Mouse (Mus musculus) E14TG2a.4 (cell line): ENCODE results near the gene Aifm3.

Source experiments
- H3K27me3 ChIP-seq: 2 replicates; pipeline ENCODE4 v1.6.1; 2014; ENCODE audit warnings: low read length, control low read depth; ENCODE audit not compliant: insufficient read depth
- H3K36me3 ChIP-seq: 2 replicates; pipeline ENCODE4 v1.6.1; 2014; ENCODE audit warnings: low read length, control low read depth; ENCODE audit not compliant: insufficient read depth
- H3K4me1 ChIP-seq: replicated peaks from 2 replicates; pipeline ENCODE4 v1.6.1; 2014; ENCODE audit warnings: low read depth, low read length, control low read depth
- H3K4me3 ChIP-seq: replicated peaks from 2 replicates; pipeline ENCODE4 v1.5.1; 2014; ENCODE audit warnings: mild to moderate bottlenecking, low read length
- H3K9me3 ChIP-seq: 2 replicates; pipeline ENCODE4 v1.6.1; 2014; ENCODE audit warnings: low read length, control low read depth
- CTCF ChIP-seq: conservative IDR thresholded peaks from 2 replicates; pipeline ENCODE4 v1.5.1; 2014; ENCODE audit warnings: low read length
- NANOG ChIP-seq: IDR thresholded peaks from 2 replicates; pipeline ENCODE4 v1.6.1; 2014; ENCODE audit warnings: borderline replicate concordance, low read length, mixed read lengths
- POU5F1 ChIP-seq: IDR thresholded peaks from 2 replicates; pipeline ENCODE4 v1.6.1; 2014; ENCODE audit warnings: low read length, borderline replicate concordance

Aifm3 gene

DNA sequence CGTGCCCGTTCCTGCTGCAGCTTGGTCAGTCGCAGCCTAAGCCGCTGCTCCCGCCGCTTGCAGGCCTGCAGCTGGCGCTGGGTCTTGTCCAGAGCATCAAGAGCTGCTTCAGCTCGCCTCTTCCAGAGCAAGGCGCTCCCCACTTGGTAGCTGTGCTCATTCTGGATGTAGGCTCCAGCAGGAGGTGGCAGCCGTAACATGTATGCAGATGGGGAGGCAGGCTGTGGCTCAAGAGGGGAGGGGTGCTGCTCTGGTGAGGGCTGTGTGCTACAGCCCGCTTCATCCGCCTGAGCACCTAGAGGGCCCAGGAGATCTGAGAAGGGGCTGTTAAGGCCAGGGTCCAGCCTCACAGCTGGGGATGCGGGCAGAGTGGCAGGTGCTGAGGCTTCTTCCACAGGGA is 38.9 kb downstream of the Aifm3 start:
- peaks cover 55% of the 10 kb centered on the region for H3K36me3 ChIP-seq
- peak overlapping the region; percentile 48 for H3K4me3 ChIP-seq
- no peaks in the 10 kb centered on the region for H3K9me3 ChIP-seq
- H3K27me3 ChIP-seq: no peaks in the 10 kb centered on the region; the same call in 1 of the 2 replicates
- no peak for TF ChIP-seq NANOG
- no peak for TF ChIP-seq CTCF
- no peak for TF ChIP-seq POU5F1
- H3K4me1 ChIP-seq: peaks cover 52% of the 10 kb centered on the region

DNA sequence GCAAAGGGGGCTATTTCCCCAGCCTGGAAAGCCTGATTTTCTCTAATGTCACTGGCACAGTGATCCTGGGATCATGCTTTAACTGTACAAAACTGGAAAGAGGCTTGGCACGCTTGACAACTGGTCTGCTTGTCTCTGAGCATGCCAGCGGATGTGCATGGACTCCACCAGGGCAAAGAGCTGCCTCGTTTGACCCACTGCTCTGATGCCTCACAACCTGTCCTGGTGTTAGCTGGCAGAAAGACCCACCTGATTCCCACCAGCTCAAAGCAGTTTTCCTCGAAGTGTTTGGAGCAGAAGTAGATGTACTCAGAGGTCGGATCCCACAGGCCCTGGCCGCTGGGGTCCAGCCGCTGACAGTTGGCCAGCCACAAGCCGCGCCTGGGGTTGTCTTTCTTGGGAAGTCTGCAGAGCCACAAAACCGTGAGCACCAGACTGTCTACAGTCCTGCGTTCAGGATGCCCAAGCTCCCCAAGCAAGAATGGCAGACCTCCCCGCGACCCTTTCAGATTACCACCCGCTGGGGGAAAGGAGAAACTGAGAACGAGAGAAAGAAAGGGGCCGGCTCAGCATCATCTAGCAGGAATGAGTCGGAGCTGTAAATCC is 40.7 kb downstream of the Aifm3 start:
- TF ChIP-seq NANOG: no peak
- TF ChIP-seq POU5F1: no peak
- no peak for TF ChIP-seq CTCF
- Histone ChIP-seq H3K27me3 (no peaks in the 10 kb centered on the region; the same call in 1 of the 2 replicates), H3K9me3 (no peaks in the 10 kb centered on the region), H3K36me3 (peaks cover 39% of the 10 kb centered on the region), H3K4me1 (peaks cover 52% of the 10 kb centered on the region), H3K4me3 (peak overlapping the region; percentile 87)

DNA sequence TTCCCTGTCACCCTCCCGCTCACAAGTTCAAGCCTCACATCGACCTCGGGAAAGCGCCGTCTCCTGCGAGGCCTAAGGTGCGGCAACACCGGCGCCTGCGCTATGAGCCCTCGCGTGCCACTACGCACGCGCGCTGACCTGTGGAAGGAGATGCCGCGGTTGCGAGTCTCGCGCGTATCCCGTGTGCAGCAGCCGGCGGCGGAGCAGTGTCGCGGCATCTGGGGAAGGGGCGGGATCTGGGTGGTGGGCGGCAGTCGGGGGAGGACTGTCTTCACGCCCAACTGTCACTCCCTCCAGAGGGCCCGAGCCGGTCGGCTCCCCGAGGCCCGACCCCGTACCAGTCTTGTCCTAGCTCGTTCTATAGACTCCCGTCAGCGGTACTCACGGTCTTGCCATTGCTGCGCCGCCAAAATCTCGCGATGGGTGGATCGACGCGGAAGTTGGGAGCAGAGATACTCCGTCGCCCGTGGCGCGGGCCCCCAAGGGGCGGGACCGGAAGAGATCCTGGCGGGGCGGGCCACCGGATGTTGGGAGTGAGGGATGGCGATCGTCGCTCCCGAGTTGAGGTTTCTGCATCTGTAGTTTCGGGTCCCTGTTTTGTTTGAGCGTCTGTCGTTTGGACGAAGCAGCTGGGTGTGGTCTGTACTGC is 41.4 kb downstream of the Aifm3 start, which contains the start of gene Thap7:
Gene Thap7, minus strand, starts transcription at position 497 of the 649 bp plus-strand sequence.
- no peaks in the 10 kb centered on the region; the same call in 1 of the 2 replicates for H3K27me3 ChIP-seq
- no peak for TF ChIP-seq CTCF
- no peak for TF ChIP-seq NANOG
- TF ChIP-seq POU5F1: no peak

DNA sequence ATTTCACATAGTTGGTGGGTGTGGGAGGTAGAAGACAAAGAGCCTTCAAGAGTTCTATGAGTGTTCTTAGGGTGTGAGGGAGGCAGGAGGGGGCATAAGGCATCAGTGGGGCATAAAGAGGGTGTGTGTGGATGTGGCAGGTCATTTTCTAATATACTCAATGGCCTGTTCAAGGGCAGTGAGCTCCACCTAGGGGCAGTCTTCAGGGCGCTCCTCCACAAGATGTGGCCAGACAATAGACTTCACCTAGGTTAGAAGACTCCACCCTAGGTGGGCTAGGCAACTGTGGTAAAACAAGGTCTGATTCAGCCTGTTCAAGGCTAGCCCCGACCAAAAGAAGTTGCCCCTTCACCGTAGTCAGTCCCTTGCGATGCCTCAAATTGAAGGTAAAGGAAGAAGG is 42.9 kb downstream of the Aifm3 start:
- H3K4me3 ChIP-seq: peak overlapping the region; percentile 87
- H3K9me3 ChIP-seq: no peaks in the 10 kb centered on the region
- no peak for TF ChIP-seq NANOG
- TF ChIP-seq CTCF: 0 out of 2 replicates have a peak, but pooled peaks have one; percentile 7
- peaks cover 52% of the 10 kb centered on the region for H3K4me1 ChIP-seq
- peaks cover 17% of the 10 kb centered on the region for H3K36me3 ChIP-seq
- H3K27me3 ChIP-seq: no peaks in the 10 kb centered on the region; the same call in 1 of the 2 replicates

More for the DNA sequence above, 41.4 kb downstream of the Aifm3 start, which contains the start of gene Thap7:
- Histone ChIP-seq H3K36me3 (peaks cover 32% of the 10 kb centered on the region), H3K4me1 (peaks cover 52% of the 10 kb centered on the region), H3K9me3 (no peaks in the 10 kb centered on the region), H3K4me3 (peak within 1 kb of the TSS; percentile 87)

DNA sequence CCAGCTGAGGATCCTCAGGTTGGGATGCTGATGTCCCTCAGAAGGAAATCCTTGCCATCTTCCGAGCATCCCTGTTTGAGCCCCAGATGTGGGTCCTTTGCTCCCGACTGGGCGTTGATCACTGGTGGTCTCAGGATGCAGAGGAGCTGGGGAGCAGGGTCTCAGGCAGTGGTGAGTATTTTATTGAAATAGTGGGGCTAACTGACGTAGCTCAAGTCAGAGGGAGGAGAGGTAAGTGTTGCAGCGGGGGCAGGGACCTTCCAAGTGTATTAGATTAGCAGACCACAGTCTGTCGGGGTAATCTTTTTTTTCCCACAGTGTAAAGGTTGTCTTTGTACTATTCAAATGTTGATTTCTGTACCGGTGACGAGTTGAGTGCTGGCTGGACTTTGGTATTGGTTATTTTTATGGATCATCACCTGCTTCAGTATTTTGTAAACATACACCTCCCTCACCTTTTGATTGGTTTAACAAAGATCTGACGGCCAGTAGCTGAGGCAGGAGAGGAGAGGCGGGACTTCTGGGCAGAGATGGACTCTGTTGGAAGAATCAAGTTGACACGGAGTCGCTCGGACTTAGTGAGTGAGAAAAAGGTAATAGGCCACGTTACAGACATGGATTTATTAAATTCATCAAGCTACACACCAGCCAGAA is 43.4 kb downstream of the Aifm3 start:
- H3K36me3 ChIP-seq: peaks cover 12% of the 10 kb centered on the region
- peaks cover 48% of the 10 kb centered on the region for H3K4me1 ChIP-seq
- H3K4me3 ChIP-seq: peak overlapping the region; percentile 87
- H3K27me3 ChIP-seq: no peaks in the 10 kb centered on the region; the same call in 1 of the 2 replicates
- TF ChIP-seq CTCF (no peak), POU5F1 (no peak), NANOG (no peak)
- no peaks in the 10 kb centered on the region for H3K9me3 ChIP-seq

DNA sequence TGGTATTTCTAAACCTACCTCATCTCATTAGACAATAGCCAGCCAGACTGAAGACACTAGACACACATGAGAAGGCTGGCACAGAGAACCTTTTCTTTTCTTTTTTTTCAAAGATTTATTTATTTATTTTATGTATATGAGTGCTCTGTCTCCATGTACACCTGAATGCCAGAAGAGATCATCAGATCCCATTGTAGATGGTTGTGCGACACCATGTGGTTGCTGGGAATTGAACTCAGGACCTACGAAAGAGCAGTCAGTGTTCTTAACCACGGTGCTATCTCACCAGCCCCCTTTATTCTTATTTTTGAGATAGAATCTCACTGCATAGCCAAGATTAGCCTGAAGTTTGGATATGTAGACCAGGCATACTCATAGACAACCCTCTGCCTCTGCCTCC is 47.2 kb downstream of the Aifm3 start:
- Histone ChIP-seq H3K4me1 (peaks cover 16% of the 10 kb centered on the region), H3K9me3 (no peaks in the 10 kb centered on the region), H3K27me3 (peaks cover 18% of the 10 kb centered on the region), H3K36me3 (no peaks in the 10 kb centered on the region), H3K4me3 (no peak overlapping the region)
- no peak for TF ChIP-seq NANOG
- no peak for TF ChIP-seq POU5F1
- TF ChIP-seq CTCF: no peak

DNA sequence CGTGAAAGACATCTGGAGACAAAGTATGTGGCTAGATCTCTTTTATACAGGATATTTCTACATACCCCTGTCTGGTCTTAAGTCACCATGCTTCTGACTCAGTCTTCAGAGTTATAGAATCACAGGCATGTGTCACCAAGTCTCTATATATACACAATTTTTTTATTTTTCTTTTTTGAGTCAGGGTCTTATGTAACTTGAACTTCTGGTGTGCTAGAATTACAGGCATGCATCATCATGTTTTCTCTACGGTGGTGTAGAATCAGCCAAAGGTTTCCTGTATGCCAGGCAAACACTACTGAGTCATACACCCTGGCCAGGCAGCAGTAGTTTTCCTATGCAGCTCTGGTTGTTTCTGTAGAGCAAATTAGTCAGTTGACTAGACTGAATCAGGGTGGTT is 53.2 kb downstream of the Aifm3 start:
- TF ChIP-seq NANOG: no peak
- no peak for TF ChIP-seq CTCF
- TF ChIP-seq POU5F1: no peak
- Histone ChIP-seq H3K27me3 (peaks cover 25% of the 10 kb centered on the region), H3K36me3 (no peaks in the 10 kb centered on the region), H3K9me3 (no peaks in the 10 kb centered on the region; the same call in 1 of the 2 replicates), H3K4me1 (no peaks in the 10 kb centered on the region), H3K4me3 (no peak overlapping the region)

DNA sequence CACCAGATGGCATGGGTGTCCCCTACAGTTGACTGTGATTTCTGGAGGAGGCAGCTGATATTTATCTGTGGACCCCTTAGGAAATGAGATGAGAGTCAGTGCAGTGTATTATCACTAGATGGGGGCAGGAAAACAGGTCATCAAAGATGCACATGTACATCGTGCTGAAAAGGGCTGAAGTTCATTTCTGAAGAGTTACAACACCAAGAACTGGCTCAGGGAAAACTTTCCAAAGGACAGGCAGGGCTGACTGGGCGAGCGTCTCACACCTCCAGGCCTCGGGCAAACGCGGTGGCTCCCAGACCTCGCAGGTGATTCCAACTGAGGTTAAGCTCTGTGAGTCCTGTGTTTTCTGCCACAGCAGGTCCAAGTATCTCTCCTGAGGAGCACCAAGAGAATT is 63.4 kb downstream of the Aifm3 start:
- Histone ChIP-seq H3K9me3 (no peaks in the 10 kb centered on the region), H3K27me3 (peaks cover 14% of the 10 kb centered on the region), H3K36me3 (no peaks in the 10 kb centered on the region), H3K4me1 (peaks cover 37% of the 10 kb centered on the region), H3K4me3 (no peak overlapping the region)
- TF ChIP-seq CTCF (no peak), POU5F1 (no peak), NANOG (no peak)
